Mouse (Mus musculus) subcutaneous adipose tissue, adult 2 months (tissue): Measurements from ENCODE around the gene Itga10. TPM values are rescaled to one million over a fixed set of nuclear protein-coding genes. Genes with fewer than 3 reads are reported as not detected.

Source experiments
- polyA plus RNA-seq: library from polyadenylated mRNA; depleted of rRNA; stranded (reverse); fragments of >200 nt; gene quantifications from 2 replicates; pipeline ENCODE4 v1.2.3, GENCODE M21; 2012; ENCODE audit warnings: low replicate concordance; rRNA removed

The Itga10 gene
- 3.0 and 6.4 TPM in 2 replicates for polyA plus RNA-seq

DNA sequence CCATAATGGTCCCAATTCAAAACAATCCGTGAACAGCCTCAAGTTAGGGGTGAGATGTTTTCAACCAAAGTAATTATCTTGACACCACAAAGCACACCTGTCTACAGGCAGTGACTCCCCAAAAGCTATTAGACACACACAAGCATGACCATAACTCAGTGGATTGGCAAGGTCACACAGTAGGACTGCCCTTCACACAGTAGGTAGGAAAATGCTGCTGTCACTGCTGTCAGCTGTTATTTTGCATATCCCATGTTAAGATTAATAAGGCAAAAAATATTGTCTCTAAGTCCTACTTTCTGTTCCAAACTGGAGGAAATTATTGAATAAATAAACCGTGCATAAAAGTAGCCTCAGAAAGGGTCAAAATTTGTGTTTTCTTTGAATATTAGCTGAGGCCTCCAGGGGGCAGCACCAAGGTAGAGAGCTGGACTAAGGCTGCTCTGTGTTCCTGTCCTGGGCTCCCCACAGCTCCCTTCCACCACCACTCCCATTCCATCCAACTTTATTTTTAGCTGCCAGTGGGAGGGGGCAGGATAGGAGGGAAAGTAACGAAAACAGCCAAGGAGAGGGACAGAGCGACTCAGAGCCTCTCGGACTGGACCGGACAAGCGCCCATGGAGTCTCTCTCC, at the start of gene Itga10:
TSS of gene Itga10 (plus strand) at position 567 of the 632 bp plus-strand sequence.

DNA sequence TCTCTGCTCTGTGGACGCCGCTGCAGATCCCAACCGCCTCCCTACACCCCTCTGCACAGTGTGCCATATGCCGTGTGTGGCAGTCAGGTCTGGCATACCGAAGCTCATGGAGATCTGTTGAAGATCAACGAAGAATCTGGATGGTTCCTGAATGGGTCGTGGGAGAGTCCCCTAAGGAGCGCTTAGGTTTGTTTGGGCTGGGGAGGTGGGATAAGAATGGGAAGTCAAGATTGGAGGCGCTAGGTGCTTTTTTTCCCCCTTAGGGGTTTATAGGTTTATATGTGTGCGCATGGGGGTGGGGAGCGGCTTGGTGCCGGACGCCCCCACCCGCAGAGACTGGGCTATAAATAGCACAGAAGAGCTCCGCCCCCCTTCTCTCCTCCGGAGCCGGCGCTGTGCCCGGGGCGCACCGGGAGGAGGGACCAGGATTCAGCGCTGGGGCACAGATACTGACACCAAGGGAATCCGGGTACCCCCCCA, 49.1 kb upstream of the Itga10 start, which contains the start of gene Ankrd34a:
TSS of gene Ankrd34a (plus strand) at position 409 of the 480 bp plus-strand sequence.

DNA sequence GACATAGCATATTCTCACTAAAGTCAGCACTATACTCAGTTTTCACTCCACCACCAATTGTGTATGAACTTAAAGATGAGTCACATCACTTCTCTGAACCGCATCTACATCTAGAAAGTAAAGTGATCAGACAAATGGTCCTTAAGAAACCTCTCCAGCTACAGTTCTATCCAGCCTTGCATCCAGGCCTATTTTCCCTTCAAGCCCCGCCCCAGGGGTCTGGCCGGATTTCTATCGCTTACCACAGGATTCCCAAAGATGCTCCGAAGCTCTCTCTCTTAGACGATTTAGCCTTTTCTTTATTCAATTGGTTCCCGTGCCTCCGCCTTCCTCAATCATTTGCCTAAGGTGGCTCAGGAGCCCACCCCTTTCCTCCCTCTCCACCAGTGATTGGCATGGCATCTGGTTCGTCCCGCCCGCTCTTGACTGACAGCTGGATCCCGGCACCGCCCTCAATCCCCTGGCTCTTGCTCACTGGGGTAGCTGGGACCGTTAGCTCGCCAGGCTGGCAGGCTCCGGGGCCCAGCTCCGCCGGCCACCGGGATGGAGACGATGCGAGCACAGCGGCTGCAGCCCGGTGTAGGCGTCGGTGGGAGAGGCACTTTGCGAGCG, 44.6 kb upstream of the Itga10 start, which contains the start of gene Lix1l:
TSS of gene Lix1l (plus strand) at position 511 of the 612 bp plus-strand sequence.

DNA sequence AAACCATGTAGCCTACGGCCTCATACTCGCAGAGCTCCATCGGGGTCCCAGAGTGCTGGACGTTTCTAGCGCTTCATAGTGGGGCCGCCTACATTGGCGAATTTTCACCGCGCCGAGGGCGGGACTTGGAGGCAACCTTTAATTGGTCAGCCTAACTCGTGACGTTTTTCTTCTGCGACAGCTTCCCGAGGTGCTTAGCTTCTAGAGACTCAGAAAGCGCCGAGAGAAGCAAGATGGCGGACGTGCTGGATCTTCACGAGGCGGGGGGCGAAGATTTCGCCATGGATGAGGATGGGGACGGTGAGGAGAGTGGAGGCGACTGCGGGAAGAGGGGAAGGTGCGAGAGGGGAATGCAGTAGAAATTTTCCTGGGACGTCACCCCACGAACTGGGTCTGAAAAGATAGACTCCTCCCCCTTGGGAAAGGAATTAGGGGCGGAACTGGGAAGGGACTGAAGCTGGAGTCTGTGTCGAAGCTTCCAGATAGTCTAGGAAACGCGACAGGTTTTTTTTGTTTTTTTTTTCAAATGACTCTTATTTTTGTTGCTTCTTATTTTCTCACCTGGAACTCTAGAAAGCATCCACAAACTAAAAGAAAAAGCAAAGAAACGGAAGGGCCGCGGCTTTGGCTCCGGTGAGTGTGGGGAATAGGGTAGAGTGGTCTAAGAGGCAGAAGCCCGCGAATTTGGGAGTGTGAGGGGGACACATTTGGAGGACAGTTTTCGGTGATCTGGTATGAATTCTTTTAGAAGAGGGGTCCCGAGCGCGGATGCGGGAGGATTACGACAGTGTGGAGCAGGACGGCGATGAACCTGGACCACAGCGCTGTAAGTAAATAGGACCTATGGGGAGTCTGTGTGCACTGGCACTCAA, 15.4 kb upstream of the Itga10 start, which contains the start of gene Rbm8a:
TSS of gene Rbm8a (plus strand) at position 205 of the 872 bp plus-strand sequence.

DNA sequence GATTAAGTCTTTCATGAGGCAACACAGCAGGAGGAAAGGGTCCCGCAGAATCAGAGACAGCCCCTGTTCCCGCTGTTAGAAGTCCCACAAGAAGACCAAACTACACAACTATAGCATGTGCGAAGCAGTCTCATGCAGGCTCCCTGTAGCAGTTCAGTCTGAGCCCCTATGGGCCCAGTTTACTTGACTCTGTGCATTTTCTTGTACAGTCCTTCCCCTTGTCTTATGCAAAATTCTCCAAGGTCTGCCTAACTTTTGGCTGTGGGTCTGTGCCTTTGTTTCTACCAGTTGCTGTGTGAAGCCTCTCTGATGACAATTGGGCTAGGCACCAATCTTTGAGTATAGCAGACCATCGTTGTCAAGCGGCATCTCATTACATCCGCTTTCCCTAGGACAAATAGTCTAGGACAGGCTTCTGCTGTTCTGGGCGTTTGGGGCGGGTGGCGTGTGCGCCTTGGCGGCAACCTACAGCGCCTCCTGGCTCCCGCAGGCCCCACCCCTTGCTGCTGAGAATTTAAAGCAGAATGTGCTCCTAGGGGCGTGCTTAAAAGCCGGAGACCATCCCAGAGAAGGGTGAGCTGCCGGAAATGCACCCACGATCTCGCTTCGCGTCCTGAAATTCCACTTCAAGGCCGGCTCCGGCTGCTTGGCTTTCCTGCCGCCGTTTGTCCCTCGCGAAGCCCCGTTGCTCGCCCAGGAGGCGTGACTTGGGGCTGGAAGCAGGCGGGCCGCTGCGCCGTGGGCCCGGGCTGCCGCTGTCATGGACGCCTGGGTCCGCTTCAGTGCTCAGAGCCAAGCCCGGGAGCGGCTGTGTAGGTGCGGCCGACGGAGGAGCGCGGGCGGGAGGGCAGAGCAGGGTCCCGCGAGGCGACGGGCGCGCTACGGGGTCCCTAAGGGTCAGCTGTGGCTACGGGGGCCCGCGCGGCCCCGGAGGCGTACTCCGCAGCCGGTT, 10.2 kb upstream of the Itga10 start, which contains the start of the genes Pex11b and Gm42957:
TSS of gene Pex11b (plus strand) at position 449 of the 952 bp plus-strand sequence.
TSS of gene Gm42957 (plus strand) at position 547 of the 952 bp plus-strand sequence.

DNA sequence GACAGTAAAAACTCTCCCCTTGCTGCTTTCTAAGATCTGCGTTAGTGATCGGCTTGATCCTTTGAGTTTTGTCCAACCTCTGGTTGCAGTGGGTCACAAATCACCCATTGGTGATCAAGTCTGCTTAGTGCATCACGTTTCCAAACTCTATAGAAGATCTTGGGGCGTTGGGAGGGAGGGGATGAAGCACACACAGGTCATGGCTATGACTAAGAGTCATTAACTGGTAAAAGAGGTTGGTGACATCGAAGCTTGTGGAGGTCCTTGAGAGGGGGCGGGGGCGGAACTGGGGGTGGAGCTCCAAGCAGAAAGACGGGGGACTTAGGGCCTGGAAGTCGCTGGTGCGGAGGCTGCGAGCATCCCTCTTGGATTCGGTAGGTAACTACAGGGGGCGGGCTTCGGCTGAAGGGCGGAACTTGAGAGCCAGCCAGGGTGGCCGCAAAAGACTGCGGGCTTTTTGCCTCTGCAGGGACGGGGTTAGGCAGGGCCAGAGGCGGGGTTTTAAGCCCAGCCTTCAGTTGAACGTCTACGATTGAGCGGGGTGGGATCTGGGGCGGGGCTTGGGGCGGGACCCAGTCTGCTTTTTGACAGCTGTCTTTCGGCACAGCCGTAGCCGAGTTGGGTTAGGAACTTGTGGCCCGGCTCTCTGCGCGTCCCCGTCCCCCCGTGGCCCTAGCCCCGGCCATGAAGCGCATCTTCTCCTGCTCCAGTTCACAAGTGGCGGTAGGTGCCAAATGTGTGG, 24.5 kb downstream of the Itga10 start, which contains the start of gene Ankrd35:
TSS of gene Ankrd35 (plus strand) at position 405 of the 742 bp plus-strand sequence.

DNA sequence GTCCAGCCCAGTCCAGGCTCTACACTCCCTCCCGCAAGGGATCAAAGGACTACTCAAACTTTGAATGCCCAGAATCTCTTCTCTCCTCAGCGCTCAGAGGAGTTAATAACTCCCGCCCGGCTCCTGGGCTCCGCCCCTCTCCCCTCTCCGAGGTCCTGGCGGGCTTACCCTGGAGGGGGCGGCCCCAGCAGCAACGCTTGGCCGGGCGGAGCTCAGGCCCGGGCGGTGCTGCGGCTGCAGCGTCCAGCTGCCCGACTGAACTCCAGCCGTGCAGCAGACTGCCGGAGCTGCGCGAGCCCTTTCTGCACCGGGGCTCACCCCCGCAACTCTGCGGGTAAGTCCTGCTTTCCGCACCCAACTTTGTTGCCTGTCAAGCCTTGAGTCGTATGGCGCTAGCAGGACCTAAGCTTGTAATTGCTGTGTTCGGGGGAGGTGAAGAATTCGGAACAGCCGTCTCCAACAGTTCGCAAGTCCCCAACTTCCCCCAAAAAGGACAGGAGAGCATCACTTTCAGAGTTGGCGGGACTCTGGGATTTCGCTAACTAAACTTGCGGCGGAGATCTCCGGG, 50.9 kb downstream of the Itga10 start, which contains the start of gene Pias3:
TSS of gene Pias3 (plus strand) at position 187 of the 568 bp plus-strand sequence.

DNA sequence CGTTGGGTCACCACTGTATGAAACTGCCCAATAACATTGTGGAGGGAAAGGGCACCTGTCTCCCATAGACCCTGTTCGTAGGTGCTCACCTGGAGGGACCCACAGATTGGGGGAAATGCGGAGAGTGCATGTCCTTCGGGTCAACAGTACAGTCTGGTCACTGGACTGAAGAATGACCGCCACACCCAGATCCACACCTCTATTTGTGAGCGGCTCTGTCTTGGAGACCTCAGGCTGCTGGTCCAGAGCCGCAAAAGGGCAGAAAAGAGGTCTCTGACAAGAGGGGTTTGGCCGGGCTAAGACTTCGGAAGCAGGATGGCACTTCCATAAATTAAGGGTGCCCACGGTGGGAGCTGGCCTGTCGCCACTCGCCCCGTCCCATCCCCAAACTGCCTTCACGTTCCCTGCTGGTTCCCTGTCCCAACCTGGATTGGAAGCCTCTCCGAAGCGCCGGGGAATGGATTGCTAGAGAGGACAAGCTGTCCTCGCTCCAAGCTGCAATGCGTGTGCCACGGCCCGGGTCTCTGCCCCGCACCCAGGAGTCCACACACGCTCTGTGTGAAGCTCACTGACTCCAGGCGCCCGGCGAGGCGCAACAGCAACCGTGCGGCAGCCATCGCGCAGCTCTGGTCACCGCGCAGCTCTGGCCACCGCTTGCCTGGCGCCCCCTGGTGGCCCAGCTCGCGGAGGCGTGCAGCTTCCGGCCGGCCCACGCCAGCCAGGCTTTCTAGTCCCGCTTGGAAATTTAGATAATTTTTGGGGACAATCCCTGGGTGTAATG, 62.7 kb downstream of the Itga10 start, which contains the start of gene Nudt17:
TSS of gene Nudt17 (minus strand) at position 660 of the 781 bp plus-strand sequence.

Other genes with a start within 250 kb of the Itga10 start
- not detected in 2 replicates for gene BC107364, start 193.3 kb upstream of the Itga10 start, polyA plus RNA-seq
- gene Hfe2, start 120.4 kb upstream of the Itga10 start, polyA plus RNA-seq, result 1.1 and 2.2 TPM in 2 replicates
- 658 and 2,424 TPM in 2 replicates for gene Txnip, start 87.6 kb upstream of the Itga10 start, polyA plus RNA-seq
- gene Gm16253, start 68.6 kb upstream of the Itga10 start, polyA plus RNA-seq, result not detected in 2 replicates
- gene Polr3gl, start 51.4 kb upstream of the Itga10 start, polyA plus RNA-seq, result 19.1 and 23.0 TPM in 2 replicates
- gene Ankrd34a, start 48.9 kb upstream of the Itga10 start, polyA plus RNA-seq, result 0.47 and 3.2 TPM in 2 replicates
- 32.1 and 54.9 TPM in 2 replicates for gene Lix1l, start 44.4 kb upstream of the Itga10 start, polyA plus RNA-seq
- gene Rbm8a, start 15.7 kb upstream of the Itga10 start, polyA plus RNA-seq, result 6.5 and 11.3 TPM in 2 replicates
- 65.1 and 70.1 TPM in 2 replicates for gene Pex11b, start 10.2 kb upstream of the Itga10 start, polyA plus RNA-seq
- 0.20 and 0.36 TPM in 2 replicates for gene Gm42957, start 10.1 kb upstream of the Itga10 start, polyA plus RNA-seq
- 2.7 and 7.8 TPM in 2 replicates for gene Ankrd35, start 24.5 kb downstream of the Itga10 start, polyA plus RNA-seq
- 39.3 and 72.2 TPM in 2 replicates for gene Pias3, start 50.8 kb downstream of the Itga10 start, polyA plus RNA-seq
- 2.6 and 4.0 TPM in 2 replicates for gene Nudt17, start 63.0 kb downstream of the Itga10 start, polyA plus RNA-seq
- gene Polr3c, start 82.0 kb downstream of the Itga10 start, polyA plus RNA-seq, result 30.5 and 35.1 TPM in 2 replicates
- 15.7 and 20.7 TPM in 2 replicates for gene Rnf115, start 82.1 kb downstream of the Itga10 start, polyA plus RNA-seq
- gene Pdzk1, start 183.7 kb downstream of the Itga10 start, polyA plus RNA-seq, result 0.10 TPM in 1 of 2 replicates, not detected in the other
- gene Cd160, start 183.8 kb downstream of the Itga10 start, polyA plus RNA-seq, result 0.20 and 0.89 TPM in 2 replicates